Mouse (Mus musculus) limb, embryonic 10.5 days (tissue): Measurements from ENCODE around the gene Hus1. TPM values are rescaled to one million over a fixed set of nuclear protein-coding genes. Genes with fewer than 3 reads are reported as not detected.

Experiments used
- DNase-seq: peaks from one replicate; pipeline ENCODE4 v3.0.0-alpha.2; 2017; ENCODE audit warnings: low spot score
- H3K27ac ChIP-seq: fragments of 300-500 bp; sonication (generic); 2 replicates; pipeline ENCODE4 v1.5.1; 2016; ENCODE audit warnings: mild to moderate bottlenecking
- H3K27me3 ChIP-seq: fragments of 300-500 bp; sonication (generic); 2 replicates; pipeline ENCODE4 v1.6.1; 2016; ENCODE audit warnings: low read depth, mild to moderate bottlenecking; ENCODE audit not compliant: poor library complexity, severe bottlenecking
- H3K36me3 ChIP-seq: fragments of 300-500 bp; sonication (generic); 2 replicates; pipeline ENCODE4 v1.6.1; 2016; ENCODE audit warnings: mild to moderate bottlenecking, moderate library complexity
- H3K4me1 ChIP-seq: fragments of 300-500 bp; sonication (generic); 2 replicates; pipeline ENCODE4 v1.6.1; 2016
- H3K4me3 ChIP-seq: fragments of 300-500 bp; sonication (generic); 2 replicates; pipeline ENCODE4 v1.5.1; 2016; ENCODE audit warnings: mild to moderate bottlenecking, moderate library complexity
- H3K9me3 ChIP-seq: fragments of 300-500 bp; sonication (generic); replicated peaks from 2 replicates; pipeline ENCODE4 v1.6.1; 2016; ENCODE audit warnings: mild to moderate bottlenecking
- WGBS: fragments of 180-500 bp; shearing (Covaris S2); methylation state at CpG from one replicate; pipeline ENCODE4 v1.1.7; 2016; 5-methylcytosine and 5-hydroxymethylcytosine counted together
- polyA plus RNA-seq: library from polyadenylated mRNA; unstranded; fragments of >200 nt; fragmentation: Nextera tagmentation; extraction: Ambion mirVana; gene quantifications from 2 replicates; pipeline ENCODE4 v1.2.1, GENCODE M21; 2016

Gene Hus1
- polyA plus RNA-seq, 1 experiment from 2014 or later: 25.3 TPM

DNA sequence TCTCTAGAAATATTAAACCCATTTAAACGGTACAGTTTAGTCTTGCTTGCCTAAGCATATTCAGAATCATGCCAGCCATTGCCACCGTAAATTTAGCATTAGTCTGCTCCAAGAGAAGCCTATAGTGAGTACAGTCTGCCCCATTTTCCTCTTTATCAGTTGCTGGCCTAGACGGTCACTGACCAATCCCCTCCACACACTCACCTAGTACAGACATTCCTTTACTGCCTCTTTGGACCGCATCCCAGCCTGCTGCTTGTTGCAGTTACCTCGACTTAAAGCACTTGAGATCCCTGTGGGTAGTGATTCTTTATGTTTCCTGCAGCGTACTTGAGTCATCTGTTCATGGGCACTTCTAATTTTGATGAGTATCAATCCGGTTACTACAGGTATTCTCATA is 13.8 kb upstream of the Hus1 start:
- Histone ChIP-seq H3K27me3 (no peaks in the 10 kb centered on the region), H3K4me3 (no peak overlapping the region), H3K4me1 (no peaks in the 10 kb centered on the region), H3K27ac (no peak overlapping the region), H3K9me3 (no peaks in the 10 kb centered on the region), H3K36me3 (no peaks in the 10 kb centered on the region)
- no peak for DNase-seq
- 81% methylated on average over 7 of the region's 7 CpGs for WGBS

DNA sequence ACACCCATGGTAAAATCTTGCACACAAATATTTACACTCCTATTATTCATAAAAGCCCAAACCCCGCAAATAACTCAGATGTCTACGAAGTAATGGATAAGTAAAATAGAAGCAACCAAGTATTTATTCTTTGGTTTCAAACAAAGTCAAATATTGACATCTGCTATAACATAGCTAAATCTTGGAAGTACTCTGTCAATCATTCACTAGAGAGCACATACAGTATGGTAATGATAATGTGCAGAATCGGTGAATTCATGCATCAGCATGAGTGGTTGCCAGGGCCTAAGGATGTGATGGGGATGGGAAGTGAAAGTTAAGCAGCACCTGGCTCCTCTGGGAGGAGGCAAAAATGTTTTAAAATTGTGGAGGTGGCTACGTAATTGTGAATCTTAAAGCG is 9.2 kb upstream of the Hus1 start:
- WGBS: 93% methylated on average over 5 of the region's 5 CpGs
- no peak for DNase-seq
- H3K27ac ChIP-seq: no peak overlapping the region
- no peaks in the 10 kb centered on the region for H3K4me1 ChIP-seq
- no peak overlapping the region for H3K4me3 ChIP-seq
- H3K27me3 ChIP-seq: no peaks in the 10 kb centered on the region
- H3K36me3 ChIP-seq: no peaks in the 10 kb centered on the region
- H3K9me3 ChIP-seq: no peaks in the 10 kb centered on the region

DNA sequence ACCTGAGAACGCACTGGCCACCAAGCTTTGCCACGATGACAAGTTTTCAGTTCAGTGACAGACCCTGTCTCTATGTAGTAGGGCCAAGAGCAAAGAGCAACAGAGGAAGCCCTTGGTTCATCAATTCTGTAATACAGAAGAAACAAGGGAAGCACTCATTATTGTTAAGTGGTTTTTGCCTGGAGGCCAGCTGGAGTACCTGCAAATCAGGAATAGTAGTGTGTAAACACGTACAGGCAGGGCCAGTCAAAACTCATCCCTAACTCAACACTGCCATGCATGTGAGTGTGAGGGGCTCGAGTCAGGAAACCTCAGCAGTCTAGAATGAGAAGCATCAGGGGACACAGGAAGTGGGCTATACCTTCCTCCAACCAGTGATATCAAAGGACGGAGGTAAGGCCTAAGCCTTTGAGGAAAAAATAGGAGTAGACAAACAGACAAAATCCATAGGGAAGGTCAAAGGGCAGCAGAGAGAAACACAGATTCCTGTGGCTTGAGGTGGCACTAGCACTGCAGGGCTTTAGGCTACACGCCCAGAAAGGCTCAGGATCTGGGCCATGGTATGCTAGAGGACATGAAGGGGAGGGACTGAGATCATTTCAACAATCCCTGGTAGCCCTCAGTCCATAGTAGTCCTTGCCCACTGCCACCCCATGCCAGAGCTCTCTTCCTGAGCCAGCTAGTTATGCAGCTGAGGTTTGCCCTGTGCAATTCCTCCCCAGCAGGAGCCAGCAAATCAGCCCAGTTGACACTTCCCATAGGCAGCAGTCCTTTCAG is 7.7 kb upstream of the Hus1 start:
- H3K27me3 ChIP-seq: no peaks in the 10 kb centered on the region
- 80% methylated on average over 6 of the region's 6 CpGs for WGBS
- no peaks in the 10 kb centered on the region for H3K9me3 ChIP-seq
- no peak overlapping the region for H3K4me3 ChIP-seq
- H3K36me3 ChIP-seq: no peaks in the 10 kb centered on the region
- no peak overlapping the region for H3K27ac ChIP-seq
- H3K4me1 ChIP-seq: no peaks in the 10 kb centered on the region
- DNase-seq: no peak

DNA sequence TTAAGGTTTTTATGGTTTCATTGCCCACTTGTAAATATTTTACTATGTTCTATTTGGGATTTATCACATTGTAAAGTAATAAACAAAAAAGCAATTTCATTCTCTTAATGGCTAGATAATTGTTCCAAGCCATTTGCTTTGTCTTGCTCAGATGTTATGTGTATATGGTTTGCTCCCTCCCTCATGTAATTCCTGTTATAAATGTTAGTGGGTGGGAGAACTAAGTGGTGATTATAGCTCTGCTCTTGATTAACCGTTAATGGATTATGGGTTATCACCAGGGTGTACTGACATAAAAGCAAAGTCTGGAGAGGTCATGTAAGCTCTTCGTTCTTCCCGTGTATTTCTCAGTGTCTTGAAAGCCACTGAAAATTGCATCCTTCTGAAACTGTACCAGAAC is 3.7 kb upstream of the Hus1 start:
- Histone ChIP-seq H3K4me3 (no peak overlapping the region), H3K9me3 (no peaks in the 10 kb centered on the region), H3K27me3 (no peaks in the 10 kb centered on the region), H3K27ac (no peak overlapping the region), H3K4me1 (peaks cover 8% of the 10 kb centered on the region), H3K36me3 (no peaks in the 10 kb centered on the region)
- no peak for DNase-seq
- WGBS: 71% methylated on average over 3 of the region's 3 CpGs

DNA sequence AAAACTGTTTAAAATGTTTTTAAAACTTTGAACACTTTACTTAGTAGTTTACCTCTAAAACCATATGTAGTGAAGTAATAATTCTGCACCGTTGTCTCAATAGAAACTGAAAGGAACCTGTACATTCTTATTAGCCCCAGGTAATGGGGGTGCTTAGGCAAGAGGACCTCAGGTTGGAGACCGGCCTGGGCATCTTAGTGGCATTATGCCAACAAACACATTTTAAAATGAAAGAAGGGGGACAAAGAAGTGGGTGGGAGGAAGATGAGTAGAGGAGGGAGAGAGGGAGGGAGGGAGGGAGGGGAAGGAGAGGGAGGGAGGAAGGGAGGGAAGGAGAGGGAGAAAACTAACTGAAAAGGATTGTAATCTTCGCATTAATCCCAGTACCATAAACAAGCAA is 357 bp upstream of the Hus1 start:
- no peaks in the 10 kb centered on the region for H3K27me3 ChIP-seq
- peaks cover 24% of the 10 kb centered on the region for H3K36me3 ChIP-seq
- H3K4me3 ChIP-seq: peak overlapping the region; percentile 78
- no peak for DNase-seq
- H3K27ac ChIP-seq: peak overlapping the region; percentile 97
- no peaks in the 10 kb centered on the region for H3K9me3 ChIP-seq
- peaks cover 14% of the 10 kb centered on the region for H3K4me1 ChIP-seq
- WGBS: 5% methylated on average over 3 of the region's 3 CpGs

DNA sequence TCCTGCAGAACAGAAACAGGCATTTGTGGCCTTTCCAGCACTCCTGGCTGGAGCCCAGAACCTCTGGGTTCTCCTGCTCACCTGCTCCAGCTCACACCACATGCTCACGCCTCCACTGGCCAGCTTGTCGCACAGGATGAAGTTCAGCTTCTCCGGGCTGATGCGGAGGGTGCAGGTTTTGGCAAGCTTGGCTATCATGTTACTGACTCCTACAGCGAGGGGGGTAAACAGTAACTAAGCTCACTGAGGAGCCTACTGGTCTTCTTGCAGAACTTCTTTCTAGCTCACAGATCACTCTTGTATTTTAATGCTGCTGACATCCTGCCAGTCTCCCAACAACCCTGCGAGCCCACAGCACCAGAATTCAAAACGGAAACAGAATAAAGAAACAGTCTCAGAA is 575 bp downstream of the Hus1 start:
- H3K4me1 ChIP-seq: peaks cover 14% of the 10 kb centered on the region
- peaks cover 33% of the 10 kb centered on the region for H3K36me3 ChIP-seq
- peak overlapping the region; percentile 78 for H3K4me3 ChIP-seq
- DNase-seq: no peak
- H3K9me3 ChIP-seq: no peaks in the 10 kb centered on the region
- no peaks in the 10 kb centered on the region for H3K27me3 ChIP-seq
- under 1% methylated on average over 7 of the region's 7 CpGs for WGBS
- H3K27ac ChIP-seq: peak overlapping the region; percentile 97

DNA sequence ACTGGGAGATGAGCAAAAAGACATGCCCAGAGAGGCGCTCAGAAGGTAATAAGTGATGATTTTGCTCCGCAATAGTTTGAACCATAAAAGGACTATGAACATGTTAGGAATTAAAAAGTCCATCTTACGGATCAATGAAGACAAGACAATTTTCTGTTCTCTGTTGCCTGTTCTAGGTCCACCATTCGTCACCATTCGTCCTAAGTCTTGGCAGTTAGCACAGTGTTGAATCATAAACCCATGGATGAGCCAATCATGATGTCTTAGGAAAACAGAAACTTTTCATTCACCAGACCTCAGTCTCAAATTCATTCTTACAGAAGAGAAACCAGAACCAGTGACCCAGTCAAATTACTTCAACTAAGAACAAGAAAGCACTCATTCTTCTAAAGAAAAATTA is 2.2 kb downstream of the Hus1 start:
- no peak for DNase-seq
- Histone ChIP-seq H3K4me3 (no peak overlapping the region), H3K9me3 (no peaks in the 10 kb centered on the region), H3K27ac (no peak overlapping the region), H3K36me3 (peaks cover 50% of the 10 kb centered on the region), H3K4me1 (peaks cover 14% of the 10 kb centered on the region), H3K27me3 (no peaks in the 10 kb centered on the region)
- WGBS: 97% methylated on average over 5 of the region's 5 CpGs

DNA sequence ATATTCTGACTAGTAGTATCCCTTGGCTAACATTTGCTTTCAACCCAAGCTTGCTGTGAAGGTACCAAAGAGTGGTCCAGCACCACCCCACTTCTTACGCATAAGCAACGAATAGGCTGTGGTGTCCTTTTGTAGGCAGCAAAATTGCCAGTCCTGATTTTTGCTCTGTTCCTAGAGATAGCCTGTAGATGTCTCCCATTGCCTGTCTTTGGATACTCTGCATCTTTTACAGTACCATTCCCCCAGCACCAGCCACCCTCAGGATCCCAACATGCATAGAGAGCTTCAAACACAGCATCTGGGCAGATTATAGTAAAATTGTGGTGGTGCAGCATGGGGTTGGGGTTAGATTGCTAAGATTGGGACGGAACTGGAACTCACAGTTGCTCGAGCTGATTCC is 22.9 kb downstream of the Hus1 start:
- H3K27me3 ChIP-seq: peaks cover 16% of the 10 kb centered on the region; the same call in 1 of the 2 replicates
- H3K4me1 ChIP-seq: peaks cover 4% of the 10 kb centered on the region; the same call in 1 of the 2 replicates
- H3K4me3 ChIP-seq: no peak overlapping the region
- H3K27ac ChIP-seq: no peak overlapping the region
- no peaks in the 10 kb centered on the region for H3K9me3 ChIP-seq
- WGBS: 68% methylated on average over 4 of the region's 4 CpGs
- no peak for DNase-seq
- peaks cover 27% of the 10 kb centered on the region for H3K36me3 ChIP-seq

DNA sequence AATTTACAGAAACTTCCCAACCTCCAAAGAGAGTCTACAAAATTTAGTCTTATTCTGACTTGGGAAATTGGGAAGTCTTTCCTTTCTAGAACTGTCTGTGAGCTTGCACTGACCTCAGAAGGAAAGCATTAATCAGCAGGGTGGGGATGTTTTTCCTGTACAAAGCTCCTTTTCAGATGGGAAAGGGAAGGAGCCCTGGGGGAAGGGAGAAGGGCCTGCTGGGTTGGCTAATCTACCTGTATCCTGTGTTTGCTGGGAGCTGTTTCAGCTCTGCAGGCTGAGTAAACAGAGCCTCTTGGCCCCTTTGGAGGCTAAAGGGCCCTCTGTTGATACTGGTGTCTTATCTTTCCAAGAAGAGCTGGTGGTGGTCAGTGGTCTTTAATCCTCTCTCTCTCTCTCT is 24.9 kb downstream of the Hus1 start:
- no peak for DNase-seq
- peaks cover 4% of the 10 kb centered on the region; the same call in 1 of the 2 replicates for H3K4me1 ChIP-seq
- peaks cover 16% of the 10 kb centered on the region; the same call in 1 of the 2 replicates for H3K27me3 ChIP-seq
- H3K27ac ChIP-seq: no peak overlapping the region
- H3K4me3 ChIP-seq: no peak overlapping the region
- H3K36me3 ChIP-seq: peaks cover 7% of the 10 kb centered on the region
- no peaks in the 10 kb centered on the region for H3K9me3 ChIP-seq

DNA sequence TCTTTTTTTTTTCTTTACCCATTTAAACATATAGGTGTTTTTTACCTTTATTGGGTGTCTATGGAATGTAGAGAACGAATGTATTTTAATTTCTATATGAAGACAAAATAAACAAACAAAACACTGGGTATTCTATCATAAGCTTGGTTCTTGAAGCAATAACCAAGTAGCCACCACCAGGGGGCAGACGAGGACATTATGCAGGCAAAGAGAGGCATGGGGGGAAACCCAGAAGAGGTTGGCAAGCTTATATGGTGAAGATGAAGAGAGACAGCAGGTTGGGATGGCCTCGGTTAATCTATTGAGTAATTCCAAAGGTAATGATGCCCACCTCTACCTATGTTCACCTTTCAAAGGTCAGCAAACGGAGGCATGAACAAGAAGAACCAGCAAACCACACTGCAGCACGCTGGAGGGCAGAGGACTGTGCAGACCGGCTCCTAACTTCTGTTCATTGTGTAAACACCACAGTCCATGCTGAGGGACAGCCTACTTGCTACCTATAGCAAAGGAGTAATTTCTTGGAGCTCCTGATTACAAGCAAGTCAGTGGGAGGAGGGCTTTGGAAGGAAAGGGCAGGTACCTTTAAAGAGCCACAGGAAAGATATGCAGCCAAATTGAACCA is 27.6 kb downstream of the Hus1 start:
- Histone ChIP-seq H3K9me3 (no peaks in the 10 kb centered on the region), H3K27ac (no peak overlapping the region), H3K27me3 (peaks cover 16% of the 10 kb centered on the region; the same call in 1 of the 2 replicates), H3K4me1 (peaks cover 4% of the 10 kb centered on the region; the same call in 1 of the 2 replicates), H3K4me3 (no peak overlapping the region), H3K36me3 (no peaks in the 10 kb centered on the region)
- WGBS: 46% methylated on average over 6 of the region's 6 CpGs
- DNase-seq: peak; percentile 83

DNA sequence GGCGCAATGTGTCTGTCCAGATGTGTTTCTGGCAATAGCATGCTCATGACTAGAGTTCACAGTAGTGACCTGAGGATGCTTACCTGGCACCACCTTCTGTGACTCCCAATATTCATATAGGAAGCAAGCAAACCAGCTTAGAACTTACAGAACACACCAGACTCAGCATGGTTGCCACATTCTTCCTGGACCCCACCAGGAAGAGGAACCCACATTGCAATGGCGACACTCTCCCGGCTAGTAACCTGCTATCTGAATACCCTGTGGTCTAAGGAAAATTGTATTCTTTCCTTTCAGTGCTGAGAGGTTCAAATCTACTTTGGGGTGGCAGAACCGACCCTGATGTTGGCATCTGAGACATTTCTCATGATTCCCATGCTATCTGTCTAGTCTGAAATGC is 32.8 kb downstream of the Hus1 start:
- Histone ChIP-seq H3K36me3 (no peaks in the 10 kb centered on the region), H3K4me1 (no peaks in the 10 kb centered on the region), H3K27ac (no peak overlapping the region), H3K27me3 (no peaks in the 10 kb centered on the region), H3K9me3 (no peaks in the 10 kb centered on the region), H3K4me3 (no peak overlapping the region)
- no peak for DNase-seq
- WGBS: 87% methylated on average over 4 of the region's 4 CpGs

DNA sequence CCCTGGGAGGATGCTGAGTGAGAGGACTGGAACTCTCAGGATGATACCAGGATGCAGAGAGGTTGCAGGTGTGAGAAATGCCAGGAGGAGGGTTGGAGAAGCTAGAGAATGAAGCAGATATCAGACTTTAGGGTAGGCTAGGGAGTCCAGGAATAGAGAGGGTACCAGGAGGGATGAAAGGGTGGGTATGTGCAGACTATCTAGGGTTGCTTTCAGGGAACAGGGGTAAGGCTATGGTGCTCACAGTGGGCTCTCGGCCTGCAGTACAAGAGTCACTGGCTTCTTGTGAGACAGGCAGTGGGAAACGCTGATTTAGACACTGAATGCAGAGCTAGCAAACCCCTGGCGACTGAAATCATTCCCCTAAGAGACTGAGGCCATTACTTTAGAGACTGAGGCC is 37.8 kb downstream of the Hus1 start, which contains the start of gene Pkd1l1:
Pkd1l1 (minus strand) TSS at position 101 of the 400 bp plus-strand sequence.
- Histone ChIP-seq H3K4me1 (no peaks in the 10 kb centered on the region), H3K36me3 (no peaks in the 10 kb centered on the region), H3K4me3 (no peak within 1 kb of the TSS), H3K27ac (no peak within 1 kb of the TSS), H3K27me3 (no peaks in the 10 kb centered on the region), H3K9me3 (no peaks in the 10 kb centered on the region)
- DNase-seq: no peak
- 76% methylated on average over 3 of the region's 3 CpGs for WGBS

DNA sequence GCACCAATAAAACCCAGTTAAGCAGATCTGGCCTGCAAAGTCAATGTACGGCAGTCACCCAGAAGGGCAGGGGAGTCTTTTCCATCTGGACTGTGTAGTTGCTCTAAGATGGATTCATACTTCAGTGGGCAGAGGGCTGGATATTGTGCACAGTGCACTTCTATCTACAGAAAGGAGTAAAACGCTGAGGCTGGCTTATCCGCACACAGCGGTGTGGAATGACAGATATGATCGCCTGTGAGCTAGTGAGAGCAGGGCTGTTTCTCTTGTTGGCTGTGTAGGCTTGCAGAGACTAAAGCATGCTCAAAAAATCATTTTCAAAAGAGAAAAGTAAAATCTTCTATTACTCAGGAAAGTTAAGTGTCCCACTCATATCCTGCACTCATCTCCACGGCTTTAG is 38.9 kb downstream of the Hus1 start:
- Histone ChIP-seq H3K27me3 (no peaks in the 10 kb centered on the region), H3K4me3 (no peak overlapping the region), H3K9me3 (no peaks in the 10 kb centered on the region), H3K4me1 (no peaks in the 10 kb centered on the region), H3K36me3 (no peaks in the 10 kb centered on the region), H3K27ac (no peak overlapping the region)
- 90% methylated on average over 6 of the region's 6 CpGs for WGBS
- no peak for DNase-seq
